Mouse (Mus musculus): ENCODE results near the gene Rufy3. TPM values are rescaled to one million over a fixed set of nuclear protein-coding genes. Genes with fewer than 3 reads are reported as not detected.

The Rufy3 gene
- total RNA-seq, 1 experiment = 10.8 TPM

DNA sequence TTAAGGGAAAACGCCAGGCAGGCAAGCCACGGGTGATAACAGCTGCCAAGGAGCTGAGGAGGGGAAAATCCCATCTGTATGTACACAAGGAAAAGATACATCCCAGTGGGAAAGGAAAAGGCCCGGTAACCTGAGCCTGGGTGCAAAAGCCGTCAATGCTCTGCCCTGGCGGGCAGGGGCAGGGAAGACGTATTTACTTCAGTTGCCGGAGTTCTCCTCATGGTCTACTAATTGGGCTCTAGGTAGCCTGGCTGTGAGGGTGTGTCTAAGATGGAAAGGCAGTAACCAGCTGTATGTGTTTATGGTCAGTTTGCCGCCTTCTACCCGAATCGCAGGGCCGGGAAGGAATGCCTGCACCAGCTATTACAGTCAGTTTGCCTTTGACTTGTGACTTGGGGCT, 64.3 kb downstream of the Rufy3 start:
- Histone ChIP-seq H3K36me3 (ENCODE audit: control insufficient read depth, insufficient read depth, low read length, poor library complexity, severe bottlenecking) (no peaks in the 10 kb centered on the region), H3K9ac (ENCODE audit: insufficient read depth, low read depth, low read length, poor library complexity, severe bottlenecking) (no peak overlapping the region), H3K4me3 (ENCODE audit: insufficient read depth in 1 of 2, low read depth in 1 of 2, low read length in 2 of 2, poor library complexity in 1 of 2, severe bottlenecking in 1 of 2) (no peak overlapping the region), H3K4me1 (ENCODE audit: control insufficient read depth in 2 of 2, insufficient read depth in 2 of 2, low read length in 2 of 2, poor library complexity in 1 of 2) (no peaks in the 10 kb centered on the region; a peak in 1 of 4 replicates), H3K27ac (ENCODE audit: insufficient read depth, low read depth, low read length, poor library complexity, severe bottlenecking) (no peak overlapping the region), H3K9me3 (ENCODE audit: control insufficient read depth, insufficient read depth, low read depth, low read length) (no peaks in the 10 kb centered on the region)
- in situ Hi-C loops (cut with MboI; ENCODE audit: low sequenced_read_pairs in 2 of 2, unreplicated experiment in 2 of 2) = no loop called here
- no peak for DNase-seq (ENCODE audit: low read depth, low spot score)
- TF ChIP-seq MAFK (IDR thresholded peaks at IDR 0.05; ENCODE audit: insufficient read depth, low read depth, low read length) = no peak
- no peak for TF ChIP-seq CHD2 (IDR thresholded peaks at IDR 0.05; ENCODE audit: low read depth, low read length)
- TF ChIP-seq ZC3H11A (IDR thresholded peaks at IDR 0.05; ENCODE audit: borderline replicate concordance, low read depth, low read length) = no peak
- TF ChIP-seq ZNF384 (IDR thresholded peaks at IDR 0.05; ENCODE audit: low read depth, low read length) = no peak
- no peak for TF ChIP-seq HCFC1 (IDR thresholded peaks at IDR 0.05; ENCODE audit: borderline replicate concordance, insufficient read depth, low read length)

GRCm38 (mm10) chr5:88629987-88630386, 65.1 kb downstream of the Rufy3 start:
- in situ Hi-C loops (cut with MboI; ENCODE audit: low sequenced_read_pairs in 2 of 2, unreplicated experiment in 2 of 2) = no loop called here
- no peaks in the 10 kb centered on the region for H3K36me3 ChIP-seq (ENCODE audit: control insufficient read depth, insufficient read depth, low read length, poor library complexity, severe bottlenecking)
- no peak for TF ChIP-seq CHD2 (IDR thresholded peaks at IDR 0.05; ENCODE audit: low read depth, low read length)
- no peak for TF ChIP-seq HCFC1 (IDR thresholded peaks at IDR 0.05; ENCODE audit: borderline replicate concordance, insufficient read depth, low read length)
- no peak for TF ChIP-seq ZNF384 (IDR thresholded peaks at IDR 0.05; ENCODE audit: low read depth, low read length)
- TF ChIP-seq MAFK (IDR thresholded peaks at IDR 0.05; ENCODE audit: insufficient read depth, low read depth, low read length) = no peak
- no peak for TF ChIP-seq ZC3H11A (IDR thresholded peaks at IDR 0.05; ENCODE audit: borderline replicate concordance, low read depth, low read length)

GRCm38 (mm10) chr5:88630883-88631282, 66.0 kb downstream of the Rufy3 start:
- Histone ChIP-seq H3K36me3 (ENCODE audit: control insufficient read depth, insufficient read depth, low read length, poor library complexity, severe bottlenecking) (no peaks in the 10 kb centered on the region), H3K9ac (ENCODE audit: insufficient read depth, low read depth, low read length, poor library complexity, severe bottlenecking) (no peak overlapping the region), H3K27ac (ENCODE audit: insufficient read depth, low read depth, low read length, poor library complexity, severe bottlenecking) (no peak overlapping the region; the same call in 1 of the 2 replicates), H3K9me3 (ENCODE audit: control insufficient read depth, insufficient read depth, low read depth, low read length) (no peaks in the 10 kb centered on the region), H3K4me1 (ENCODE audit: control insufficient read depth in 2 of 2, insufficient read depth in 2 of 2, low read length in 2 of 2, poor library complexity in 1 of 2) (peaks cover 0 to 2% of the 10 kb centered on the region in 2 experiments; a peak in 1 of 4 replicates), H3K4me3 (ENCODE audit: insufficient read depth in 1 of 2, low read depth in 1 of 2, low read length in 2 of 2, poor library complexity in 1 of 2, severe bottlenecking in 1 of 2) (no peak overlapping the region)
- TF ChIP-seq ZC3H11A (IDR thresholded peaks at IDR 0.05; ENCODE audit: borderline replicate concordance, low read depth, low read length) = no peak
- peak; percentile 18; the same call in 1 of the 2 replicates for TF ChIP-seq MAFK (IDR thresholded peaks at IDR 0.05; ENCODE audit: insufficient read depth, low read depth, low read length)
- no peak for TF ChIP-seq CHD2 (IDR thresholded peaks at IDR 0.05; ENCODE audit: low read depth, low read length)
- in situ Hi-C loops (cut with MboI; ENCODE audit: low sequenced_read_pairs in 2 of 2, unreplicated experiment in 2 of 2) = no loop called here
- DNase-seq (ENCODE audit: low read depth, low spot score) = no peak

More at GRCm38 (mm10) chr5:88629987-88630386, 65.1 kb downstream of the Rufy3 start:
- DNase-seq (ENCODE audit: low read depth, low spot score) = no peak
- Histone ChIP-seq H3K9ac (ENCODE audit: insufficient read depth, low read depth, low read length, poor library complexity, severe bottlenecking) (no peak overlapping the region), H3K9me3 (ENCODE audit: control insufficient read depth, insufficient read depth, low read depth, low read length) (no peaks in the 10 kb centered on the region), H3K4me3 (ENCODE audit: insufficient read depth in 1 of 2, low read depth in 1 of 2, low read length in 2 of 2, poor library complexity in 1 of 2, severe bottlenecking in 1 of 2) (no peak overlapping the region), H3K27ac (ENCODE audit: insufficient read depth, low read depth, low read length, poor library complexity, severe bottlenecking) (no peak overlapping the region), H3K4me1 (ENCODE audit: control insufficient read depth in 2 of 2, insufficient read depth in 2 of 2, low read length in 2 of 2, poor library complexity in 1 of 2) (peaks cover 0 to 2% of the 10 kb centered on the region in 2 experiments; a peak in 1 of 4 replicates)

DNA sequence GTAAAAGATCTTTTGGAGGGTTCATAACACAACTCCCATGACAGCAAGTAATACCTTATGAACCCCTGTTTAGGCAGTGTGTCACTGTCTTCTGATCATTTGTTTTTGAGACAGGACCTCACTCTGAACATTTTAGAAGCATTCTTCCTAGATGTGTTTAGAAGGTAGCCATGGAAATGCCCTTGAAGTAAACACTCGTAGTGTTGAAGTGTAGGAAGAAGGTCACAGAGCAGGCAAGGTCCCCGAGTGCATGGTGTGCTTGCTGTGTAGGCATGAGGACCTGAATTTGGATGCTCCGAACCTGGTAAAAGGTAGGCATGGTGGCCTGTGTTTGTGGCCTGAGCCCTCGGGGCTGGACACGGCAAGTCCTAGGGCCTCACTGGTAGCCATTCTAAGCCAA, 66.7 kb downstream of the Rufy3 start:
- Histone ChIP-seq H3K4me3 (ENCODE audit: insufficient read depth in 1 of 2, low read depth in 1 of 2, low read length in 2 of 2, poor library complexity in 1 of 2, severe bottlenecking in 1 of 2) (no peak overlapping the region), H3K27ac (ENCODE audit: insufficient read depth, low read depth, low read length, poor library complexity, severe bottlenecking) (no peak overlapping the region), H3K36me3 (ENCODE audit: control insufficient read depth, insufficient read depth, low read length, poor library complexity, severe bottlenecking) (no peaks in the 10 kb centered on the region), H3K9me3 (ENCODE audit: control insufficient read depth, insufficient read depth, low read depth, low read length) (no peaks in the 10 kb centered on the region), H3K9ac (ENCODE audit: insufficient read depth, low read depth, low read length, poor library complexity, severe bottlenecking) (no peak overlapping the region), H3K4me1 (ENCODE audit: control insufficient read depth in 2 of 2, insufficient read depth in 2 of 2, low read length in 2 of 2, poor library complexity in 1 of 2) (peaks cover 0 to 2% of the 10 kb centered on the region in 2 experiments; a peak in 1 of 4 replicates)
- in situ Hi-C loops (cut with MboI; ENCODE audit: low sequenced_read_pairs in 2 of 2, unreplicated experiment in 2 of 2) = no loop called here
- TF ChIP-seq MAFK (IDR thresholded peaks at IDR 0.05; ENCODE audit: insufficient read depth, low read depth, low read length) (no peak), ZC3H11A (IDR thresholded peaks at IDR 0.05; ENCODE audit: borderline replicate concordance, low read depth, low read length) (no peak), ZNF384 (IDR thresholded peaks at IDR 0.05; ENCODE audit: low read depth, low read length) (no peak), HCFC1 (IDR thresholded peaks at IDR 0.05; ENCODE audit: borderline replicate concordance, insufficient read depth, low read length) (no peak), CHD2 (IDR thresholded peaks at IDR 0.05; ENCODE audit: low read depth, low read length) (no peak)
- no peak for DNase-seq (ENCODE audit: low read depth, low spot score)

- no peak overlapping the region for H3K27ac ChIP-seq (ENCODE audit: insufficient read depth, low read depth, low read length, poor library complexity, severe bottlenecking)
- H3K4me1 ChIP-seq (ENCODE audit: control insufficient read depth in 2 of 2, insufficient read depth in 2 of 2, low read length in 2 of 2, poor library complexity in 1 of 2) = peaks cover 0 to 2% of the 10 kb centered on the region in 2 experiments; a peak in 1 of 4 replicates
- H3K4me3 ChIP-seq (ENCODE audit: insufficient read depth in 1 of 2, low read depth in 1 of 2, low read length in 2 of 2, poor library complexity in 1 of 2, severe bottlenecking in 1 of 2) = no peak overlapping the region
- H3K9ac ChIP-seq (ENCODE audit: insufficient read depth, low read depth, low read length, poor library complexity, severe bottlenecking) = no peak overlapping the region
- peaks cover 5% of the 10 kb centered on the region for H3K36me3 ChIP-seq (ENCODE audit: control insufficient read depth, insufficient read depth, low read length, poor library complexity, severe bottlenecking)
- DNase-seq (ENCODE audit: low read depth, low spot score) = no peak
- TF ChIP-seq HCFC1 (IDR thresholded peaks at IDR 0.05; ENCODE audit: borderline replicate concordance, insufficient read depth, low read length) (no peak), ZC3H11A (IDR thresholded peaks at IDR 0.05; ENCODE audit: borderline replicate concordance, low read depth, low read length) (no peak), ZNF384 (IDR thresholded peaks at IDR 0.05; ENCODE audit: low read depth, low read length) (no peak), CHD2 (IDR thresholded peaks at IDR 0.05; ENCODE audit: low read depth, low read length) (no peak), MAFK (IDR thresholded peaks at IDR 0.05; ENCODE audit: insufficient read depth, low read depth, low read length) (no peak)
- in situ Hi-C loops (cut with MboI; ENCODE audit: low sequenced_read_pairs in 2 of 2, unreplicated experiment in 2 of 2) = no loop called here
- H3K9me3 ChIP-seq (ENCODE audit: control insufficient read depth, insufficient read depth, low read depth, low read length) = no peaks in the 10 kb centered on the region
Measured at GRCm38 (mm10) chr5:88632463-88632862, 67.6 kb downstream of the Rufy3 start.

Data from ES-E14 (cell line).